Mouse (Mus musculus) limb, embryonic 13.5 days (tissue): ENCODE data around the gene Gm20388. TPM values are rescaled to one million over a fixed set of nuclear protein-coding genes. Genes with fewer than 3 reads are reported as not detected.

Experiments
- ATAC-seq: fragments of 200-750 bp; cut with Nextera tagmentation; 2 replicates; pipeline ENCODE4 v1.8.0; 2017; ENCODE audit warnings: low read depth, moderate number of reproducible peaks, moderate TSS enrichment; ENCODE audit not compliant: low FRiP score
- H3K27ac ChIP-seq: fragments of 300-500 bp; sonication (generic); 2 replicates; pipeline ENCODE4 v1.5.1; 2015; ENCODE audit warnings: inconsistent platforms, mild to moderate bottlenecking, moderate library complexity
- H3K27me3 ChIP-seq: fragments of 300-500 bp; sonication (generic); 2 replicates; pipeline ENCODE4 v1.6.1; 2015; ENCODE audit warnings: mild to moderate bottlenecking, inconsistent platforms
- H3K36me3 ChIP-seq: fragments of 300-500 bp; sonication (generic); 2 replicates; pipeline ENCODE4 v1.6.1; 2015; ENCODE audit warnings: inconsistent platforms, mild to moderate bottlenecking, moderate library complexity
- H3K4me1 ChIP-seq: fragments of 300-500 bp; sonication (generic); 2 replicates; pipeline ENCODE4 v1.6.1; 2015; ENCODE audit warnings: inconsistent platforms
- H3K4me2 ChIP-seq: fragments of 300-500 bp; sonication (generic); replicated peaks from 2 replicates; pipeline ENCODE4 v1.6.1; 2015; ENCODE audit warnings: inconsistent platforms, mild to moderate bottlenecking, moderate library complexity
- H3K4me3 ChIP-seq: fragments of 300-500 bp; sonication (generic); 2 replicates; pipeline ENCODE4 v1.5.1; 2015; ENCODE audit warnings: moderate library complexity, mild to moderate bottlenecking, inconsistent platforms
- H3K9ac ChIP-seq: fragments of 300-500 bp; sonication (generic); 2 replicates; pipeline ENCODE4 v1.6.1; 2015; ENCODE audit warnings: mild to moderate bottlenecking, inconsistent platforms
- H3K9me3 ChIP-seq: fragments of 300-500 bp; sonication (generic); 2 replicates; pipeline ENCODE4 v1.6.1; 2016; ENCODE audit warnings: inconsistent platforms
- WGBS: fragments of 180-500 bp; shearing (Covaris S2); methylation state at CpG from one replicate; pipeline ENCODE4 v1.1.7; 2015; 5-methylcytosine and 5-hydroxymethylcytosine counted together
- polyA plus RNA-seq: library from polyadenylated mRNA; unstranded; fragments of >200 nt; fragmentation: Nextera tagmentation; extraction: Ambion mirVana; gene quantifications from 2 replicates; pipeline ENCODE4 v1.2.1, GENCODE M21; 2015

The Gm20388 gene
- polyA plus RNA-seq, 1 experiment from 2014 or later, result 7.1 TPM

GRCm38 (mm10) chr8:122092476-122092875 lies 2181.8 kb downstream of the Gm20388 start:
- Histone ChIP-seq H3K9ac (no peak overlapping the region), H3K4me1 (peaks cover 10% of the 10 kb centered on the region; the same call in 1 of the 2 replicates), H3K4me2 (no peak overlapping the region), H3K4me3 (no peak overlapping the region), H3K27ac (no peak overlapping the region), H3K36me3 (no peaks in the 10 kb centered on the region), H3K27me3 (no peaks in the 10 kb centered on the region), H3K9me3 (no peaks in the 10 kb centered on the region)
- WGBS, result 85% methylated on average over 5 of the region's 5 CpGs
- ATAC-seq, result no peak

DNA sequence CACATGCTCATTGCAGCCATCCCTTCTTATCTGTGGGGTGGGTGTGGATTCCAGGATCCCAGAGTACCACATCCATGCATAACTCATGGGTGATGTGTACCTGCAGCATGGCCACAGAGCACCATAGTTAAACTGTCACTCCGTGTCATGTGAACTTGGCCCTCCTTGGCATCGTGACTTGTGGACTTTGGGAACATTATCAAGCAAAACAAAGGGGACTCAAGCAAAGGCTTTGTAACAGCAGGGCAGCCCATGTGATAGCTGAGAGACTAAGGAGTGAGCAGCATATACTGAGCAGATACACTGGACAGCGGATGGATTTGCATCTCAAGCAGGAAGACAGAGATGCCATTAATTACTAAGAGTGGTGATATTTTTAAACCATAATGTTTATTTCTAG lies 2188.1 kb downstream of the Gm20388 start:
- WGBS, result 84% methylated on average over 3 of the region's 3 CpGs

DNA sequence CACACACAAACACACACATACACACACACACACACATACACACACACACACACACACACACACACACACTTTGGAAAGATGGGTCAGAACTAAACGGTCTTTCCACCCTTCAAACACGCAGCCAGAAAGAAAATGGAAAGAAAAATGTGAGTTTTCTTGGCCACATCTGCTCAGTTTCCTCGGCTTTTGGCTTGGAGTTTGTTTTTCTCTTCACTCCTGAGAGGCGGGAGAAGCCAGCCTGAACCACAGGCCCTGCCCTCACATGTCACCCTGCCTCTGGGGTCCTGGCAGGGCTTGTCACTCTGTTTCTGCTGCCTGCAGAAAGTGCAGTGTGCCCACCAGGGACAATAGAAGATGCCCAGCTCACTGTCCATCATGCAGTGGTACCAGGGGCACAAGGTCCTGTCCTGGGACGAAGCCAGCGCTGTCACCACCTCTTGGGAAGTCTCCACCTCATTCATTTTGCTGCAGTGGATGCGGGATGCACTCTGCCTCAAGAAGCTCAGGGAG lies 2189.1 kb downstream of the Gm20388 start:
- Histone ChIP-seq H3K36me3 (no peaks in the 10 kb centered on the region), H3K9me3 (no peaks in the 10 kb centered on the region), H3K4me1 (peaks cover 34% of the 10 kb centered on the region), H3K27me3 (no peaks in the 10 kb centered on the region; the same call in 1 of the 2 replicates), H3K27ac (peak overlapping the region; percentile 65; the same call in 1 of the 2 replicates), H3K4me2 (no peak overlapping the region), H3K4me3 (no peak overlapping the region), H3K9ac (no peak overlapping the region)
- ATAC-seq, result no peak
- WGBS, result 73% methylated on average over 7 of the region's 7 CpGs

More for the DNA sequence above, 2188.1 kb downstream of the Gm20388 start:
- no peak overlapping the region for H3K4me2 ChIP-seq
- H3K4me3 ChIP-seq, result no peak overlapping the region
- no peak overlapping the region for H3K9ac ChIP-seq
- no peaks in the 10 kb centered on the region for H3K36me3 ChIP-seq
- H3K27me3 ChIP-seq, result no peaks in the 10 kb centered on the region; the same call in 1 of the 2 replicates
- ATAC-seq, result no peak
- no peak overlapping the region for H3K27ac ChIP-seq
- H3K9me3 ChIP-seq, result no peaks in the 10 kb centered on the region
- H3K4me1 ChIP-seq, result peaks cover 29% of the 10 kb centered on the region

DNA sequence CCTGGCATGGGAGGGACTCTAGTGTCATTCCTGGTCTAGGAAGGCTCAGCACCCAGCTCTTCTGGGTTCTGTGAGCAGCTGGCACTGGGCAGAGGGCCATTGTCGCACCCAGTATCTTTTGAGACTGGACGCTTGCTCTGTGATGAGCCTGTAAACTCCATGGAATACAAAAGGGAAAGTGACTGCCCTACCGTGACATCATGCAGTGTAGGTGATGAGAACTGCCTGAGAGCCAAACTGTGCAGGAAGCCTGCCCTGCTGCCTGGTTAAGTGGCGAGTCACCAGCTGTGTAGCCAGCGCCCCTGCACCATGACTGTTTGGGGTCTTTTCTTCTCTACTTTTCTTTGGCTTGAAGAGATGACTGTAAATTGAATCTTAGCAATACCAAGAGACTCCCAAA lies 2191.2 kb downstream of the Gm20388 start:
- Histone ChIP-seq H3K4me3 (no peak overlapping the region), H3K27me3 (no peaks in the 10 kb centered on the region; the same call in 1 of the 2 replicates), H3K4me1 (peaks cover 34% of the 10 kb centered on the region), H3K27ac (peak overlapping the region; percentile 79; the same call in 1 of the 2 replicates), H3K9me3 (no peaks in the 10 kb centered on the region), H3K4me2 (no peak overlapping the region), H3K36me3 (no peaks in the 10 kb centered on the region), H3K9ac (no peak overlapping the region)
- WGBS, result 60% methylated on average over 5 of the region's 5 CpGs
- no peak for ATAC-seq

- H3K27me3 ChIP-seq, result no peaks in the 10 kb centered on the region; the same call in 1 of the 2 replicates
- WGBS, result 40% methylated on average over 8 of the region's 8 CpGs
- no peaks in the 10 kb centered on the region for H3K9me3 ChIP-seq
- peaks cover 34% of the 10 kb centered on the region for H3K4me1 ChIP-seq
- ATAC-seq, result peak; percentile 17; the same call in 1 of the 2 replicates
- 0 out of 2 replicates have a peak overlapping the region, but pooled peaks have one; percentile 25 for H3K9ac ChIP-seq
- peak overlapping the region; percentile 78 for H3K27ac ChIP-seq
- no peak overlapping the region for H3K4me3 ChIP-seq
- peak overlapping the region; percentile 19 for H3K4me2 ChIP-seq
- H3K36me3 ChIP-seq, result no peaks in the 10 kb centered on the region
Observed at GRCm38 (mm10) chr8:122102286-122102685, 2191.6 kb downstream of the Gm20388 start.

DNA sequence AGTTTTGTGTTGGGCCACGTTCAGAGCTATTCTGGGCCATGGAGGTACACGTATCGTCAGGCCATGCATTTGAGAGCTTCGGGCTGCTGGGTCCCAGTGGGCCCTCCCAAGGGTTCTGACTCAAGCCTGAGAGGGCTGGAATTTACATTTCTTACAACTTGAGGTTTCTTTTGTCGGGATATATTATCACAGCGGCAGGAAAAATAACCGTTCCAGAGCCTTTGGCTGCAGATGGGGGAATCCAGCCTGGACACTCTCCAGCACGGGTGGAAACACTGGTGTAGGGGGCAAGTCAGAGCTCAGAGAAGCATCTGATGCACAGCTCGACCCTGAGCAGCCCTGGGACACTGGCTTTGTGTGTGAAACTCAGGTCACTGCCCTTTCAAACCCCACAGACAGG lies 2192.6 kb downstream of the Gm20388 start:
- WGBS, result 58% methylated on average over 9 of the region's 9 CpGs
- H3K27me3 ChIP-seq, result no peaks in the 10 kb centered on the region; the same call in 1 of the 2 replicates
- no peak for ATAC-seq
- no peak overlapping the region for H3K4me3 ChIP-seq
- H3K4me2 ChIP-seq, result no peak overlapping the region
- H3K9me3 ChIP-seq, result no peaks in the 10 kb centered on the region
- no peaks in the 10 kb centered on the region for H3K36me3 ChIP-seq
- H3K4me1 ChIP-seq, result peaks cover 34% of the 10 kb centered on the region
- no peak overlapping the region for H3K27ac ChIP-seq
- no peak overlapping the region for H3K9ac ChIP-seq

DNA sequence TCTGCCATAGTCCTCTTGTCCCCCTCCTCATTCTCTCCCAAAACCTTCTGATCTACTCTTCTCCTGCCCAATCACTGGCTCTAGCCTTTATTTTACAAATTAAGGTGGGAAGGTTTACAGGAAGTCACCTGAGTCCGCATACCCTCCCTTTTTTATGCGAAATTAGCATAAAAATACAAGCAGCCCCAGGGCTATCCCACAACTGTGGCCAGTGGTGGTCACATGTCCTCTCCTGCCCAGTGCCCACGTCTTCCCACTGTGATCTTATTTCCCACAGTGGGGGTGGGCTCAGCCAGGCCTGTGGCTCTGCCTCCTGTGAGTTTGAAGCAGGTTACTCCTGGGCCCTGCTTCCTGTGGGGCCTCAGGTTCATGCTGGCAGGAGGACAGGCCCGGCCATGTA lies 2194.0 kb downstream of the Gm20388 start:
- Histone ChIP-seq H3K9ac (no peak overlapping the region), H3K4me1 (peaks cover 33% of the 10 kb centered on the region), H3K36me3 (no peaks in the 10 kb centered on the region), H3K9me3 (no peaks in the 10 kb centered on the region), H3K4me2 (no peak overlapping the region), H3K27me3 (no peaks in the 10 kb centered on the region; the same call in 1 of the 2 replicates), H3K4me3 (no peak overlapping the region), H3K27ac (no peak overlapping the region)
- WGBS, result 68% methylated on average over 4 of the region's 4 CpGs
- no peak for ATAC-seq

DNA sequence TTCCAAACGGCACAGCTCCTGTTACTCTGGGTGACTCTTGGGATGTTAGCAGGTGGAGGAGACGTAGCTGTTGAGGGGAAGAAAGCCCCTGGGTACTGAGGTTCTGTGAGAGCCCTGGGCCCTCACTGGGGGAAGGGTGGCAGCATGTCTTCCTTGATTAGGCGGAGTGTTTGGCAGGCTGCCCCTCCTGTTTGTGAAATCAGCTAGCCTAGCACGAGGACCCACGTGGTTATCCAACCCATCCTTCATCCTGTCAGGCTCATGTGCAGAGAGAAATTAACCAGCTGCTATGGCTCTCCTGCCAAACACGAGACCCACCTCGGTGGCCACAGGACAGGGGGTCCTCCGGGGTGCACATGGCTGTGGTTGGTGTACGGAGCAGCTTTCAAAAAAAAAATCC lies 2195.6 kb downstream of the Gm20388 start:
- Histone ChIP-seq H3K9ac (no peak overlapping the region; the same call in 1 of the 2 replicates), H3K27me3 (no peaks in the 10 kb centered on the region; the same call in 1 of the 2 replicates), H3K36me3 (no peaks in the 10 kb centered on the region), H3K27ac (no peak overlapping the region), H3K9me3 (no peaks in the 10 kb centered on the region), H3K4me2 (no peak overlapping the region), H3K4me3 (no peak overlapping the region), H3K4me1 (peaks cover 34% of the 10 kb centered on the region)
- WGBS, result 46% methylated on average over 9 of the region's 9 CpGs
- no peak for ATAC-seq

DNA sequence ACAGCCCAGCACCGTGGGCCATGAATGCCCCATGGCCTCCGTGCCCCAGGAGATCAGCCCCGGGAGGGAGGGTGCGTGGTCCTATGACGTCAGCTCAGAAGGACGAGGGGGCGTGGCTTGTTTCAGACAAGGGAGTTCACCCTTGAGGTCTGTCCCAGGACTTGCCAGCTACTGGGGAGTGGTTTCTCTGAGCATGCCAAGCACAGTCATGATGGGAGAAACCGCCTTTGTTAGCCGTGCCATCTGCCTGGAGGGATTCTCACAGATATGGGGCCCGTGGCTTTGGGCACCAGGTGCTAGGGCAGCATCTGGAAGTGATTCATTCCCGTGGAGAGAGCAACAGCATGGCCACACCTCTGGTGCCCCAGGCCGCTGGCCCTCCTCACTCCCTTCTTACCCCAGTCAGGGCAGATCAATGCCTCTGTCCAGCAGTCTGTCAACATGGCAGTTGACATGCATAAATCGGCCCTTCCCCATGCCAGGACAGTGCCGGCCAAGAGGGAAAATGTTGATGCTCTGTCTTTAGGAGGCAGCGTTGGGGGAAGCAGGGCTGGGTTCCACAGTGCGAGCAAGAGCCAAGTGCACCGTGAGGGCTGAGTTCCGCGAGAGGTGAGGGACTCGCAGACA lies 2199.7 kb downstream of the Gm20388 start:
- Histone ChIP-seq H3K27me3 (no peaks in the 10 kb centered on the region), H3K9ac (no peak overlapping the region), H3K36me3 (no peaks in the 10 kb centered on the region), H3K9me3 (no peaks in the 10 kb centered on the region), H3K27ac (no peak overlapping the region), H3K4me1 (peaks cover 15% of the 10 kb centered on the region), H3K4me2 (no peak overlapping the region), H3K4me3 (no peak overlapping the region)
- 58% methylated on average over 20 of the region's 20 CpGs for WGBS
- ATAC-seq, result no peak

- no peak for ATAC-seq
- Histone ChIP-seq H3K27ac (no peak overlapping the region), H3K27me3 (no peaks in the 10 kb centered on the region)
Observed at GRCm38 (mm10) chr8:122110867-122111253, 2200.2 kb downstream of the Gm20388 start.

GRCm38 (mm10) chr8:122111745-122112144 lies 2201.1 kb downstream of the Gm20388 start:
- H3K4me3 ChIP-seq, result no peak overlapping the region
- 68% methylated on average over 11 of the region's 11 CpGs for WGBS

More at GRCm38 (mm10) chr8:122110867-122111253, 2200.2 kb downstream of the Gm20388 start:
- Histone ChIP-seq H3K36me3 (no peaks in the 10 kb centered on the region), H3K4me1 (peaks cover 15% of the 10 kb centered on the region), H3K4me2 (no peak overlapping the region), H3K4me3 (no peak overlapping the region), H3K9me3 (no peaks in the 10 kb centered on the region), H3K9ac (no peak overlapping the region)
- 40% methylated on average over 6 of the region's 6 CpGs for WGBS

DNA sequence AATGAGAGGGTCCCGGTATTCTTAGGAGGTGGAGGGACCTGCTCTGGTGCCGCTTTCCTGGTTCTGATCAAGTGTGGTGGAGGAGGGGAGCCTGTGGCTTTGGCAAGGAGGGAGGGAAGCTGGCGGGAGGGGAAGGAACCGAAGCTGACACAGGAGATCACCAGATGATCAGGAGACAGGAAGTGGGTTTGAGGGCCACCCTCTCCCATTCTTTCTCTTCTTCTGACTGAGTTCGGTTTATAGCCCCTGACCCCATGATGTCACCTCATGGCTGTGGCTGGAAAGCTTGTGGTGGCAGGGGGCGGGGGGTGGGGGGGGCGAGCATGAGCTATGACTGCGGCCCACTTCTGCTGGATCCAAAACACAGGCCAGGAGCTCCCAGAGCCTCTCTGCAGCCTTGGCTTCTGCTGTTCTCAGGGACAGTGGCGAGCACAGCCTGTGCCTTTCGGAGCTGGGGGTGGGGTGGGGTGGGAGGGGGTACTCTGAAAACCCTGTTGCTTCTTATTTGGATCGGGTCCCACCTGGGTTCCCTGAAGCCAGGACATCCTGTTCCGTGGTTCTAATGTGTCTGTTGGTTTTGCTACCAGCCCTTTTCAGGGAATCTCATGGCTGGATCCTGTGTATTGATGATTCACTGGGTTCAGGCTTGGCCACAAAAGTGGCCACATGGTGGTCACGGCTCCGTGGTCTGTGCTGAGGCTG lies 2201.8 kb downstream of the Gm20388 start:
- H3K27ac ChIP-seq, result no peak overlapping the region; the same call in 1 of the 2 replicates
- 65% methylated on average over 14 of the region's 14 CpGs for WGBS
- peaks cover 20% of the 10 kb centered on the region for H3K4me1 ChIP-seq
- no peak overlapping the region for H3K4me3 ChIP-seq
- H3K36me3 ChIP-seq, result no peaks in the 10 kb centered on the region
- no peaks in the 10 kb centered on the region for H3K27me3 ChIP-seq
- H3K4me2 ChIP-seq, result no peak overlapping the region
- H3K9me3 ChIP-seq, result no peaks in the 10 kb centered on the region
- H3K9ac ChIP-seq, result no peak overlapping the region
- no peak for ATAC-seq

More at GRCm38 (mm10) chr8:122111745-122112144, 2201.1 kb downstream of the Gm20388 start:
- H3K4me2 ChIP-seq, result no peak overlapping the region
- H3K9ac ChIP-seq, result no peak overlapping the region
- H3K9me3 ChIP-seq, result no peaks in the 10 kb centered on the region
- H3K27ac ChIP-seq, result no peak overlapping the region
- ATAC-seq, result no peak
- H3K27me3 ChIP-seq, result no peaks in the 10 kb centered on the region
- H3K36me3 ChIP-seq, result no peaks in the 10 kb centered on the region
- H3K4me1 ChIP-seq, result peaks cover 15% of the 10 kb centered on the region
